Mouse (Mus musculus) gastrocnemius, postnatal 25 days (tissue): Measurements from ENCODE around the gene Zdhhc21. TPM values are rescaled to one million over a fixed set of nuclear protein-coding genes. Genes with fewer than 3 reads are reported as not detected.

Experiments used
- DNase-seq: peaks from one replicate; pipeline ENCODE4 v3.0.0; 2022
- total RNA-seq, 2 experiments: library from RNA; stranded (reverse); gene quantifications; 1 replicate in 1 of 2; 2 replicates in 1 of 2; pipeline ENCODE4 v1.2.3; 2021

The Zdhhc21 gene
- total RNA-seq, 2 experiments from 2014 or later, result 10.8 to 13.1 TPM

DNA sequence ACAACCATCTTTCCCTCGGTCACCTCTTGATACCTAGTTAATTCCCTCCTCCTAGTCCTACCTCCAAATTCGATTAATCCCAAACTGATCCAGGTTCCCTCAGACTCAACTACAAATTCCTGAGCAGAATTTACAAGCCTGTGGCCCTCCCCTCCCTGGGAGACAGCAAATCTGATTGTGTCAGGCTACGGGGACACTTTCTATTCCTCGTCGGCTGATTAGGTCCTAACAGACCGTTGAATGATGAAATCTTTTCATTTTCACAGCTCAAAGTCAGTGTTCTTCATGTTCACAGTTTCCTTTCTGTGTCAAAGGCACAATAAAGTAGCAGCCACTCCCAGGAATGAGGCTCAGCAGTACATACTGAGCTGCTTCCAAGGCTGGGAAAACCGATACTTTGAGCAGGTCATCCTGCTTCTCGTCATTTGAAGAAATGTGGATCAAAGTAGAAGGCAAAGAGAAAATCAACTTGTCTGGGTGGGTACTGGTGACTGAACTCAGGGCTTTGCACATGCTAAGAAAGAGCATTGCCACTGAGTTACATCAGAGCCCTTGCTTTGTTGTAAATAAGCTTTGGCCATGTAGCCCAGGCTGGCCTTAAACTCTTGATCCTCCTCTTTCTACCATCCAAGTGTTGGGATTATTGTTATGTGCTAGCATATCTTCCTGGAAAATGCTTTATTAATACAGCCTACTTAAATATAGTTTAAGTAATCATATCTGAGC is 5.4 kb upstream of the Zdhhc21 start:
- DNase-seq, result no peak

DNA sequence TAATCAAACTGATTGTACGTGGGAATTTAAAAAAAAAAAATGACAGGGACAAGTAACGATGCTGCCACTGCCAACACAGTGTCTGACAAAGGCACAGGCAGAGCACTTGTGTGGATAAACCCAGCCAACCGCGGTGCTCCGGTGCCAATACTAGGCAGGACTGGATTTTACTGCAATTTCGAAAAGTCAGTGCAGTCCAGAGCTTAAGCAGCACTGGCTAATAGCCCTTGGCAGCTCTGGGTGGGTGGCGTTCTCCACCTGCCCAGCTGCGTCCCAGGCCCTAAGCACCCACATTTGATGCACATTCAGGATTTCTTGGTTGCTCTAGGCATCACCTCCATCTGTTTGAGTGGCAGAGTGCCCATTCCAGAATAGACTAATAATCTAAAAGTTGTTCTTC is 3.6 kb upstream of the Zdhhc21 start:
- DNase-seq, result no peak

DNA sequence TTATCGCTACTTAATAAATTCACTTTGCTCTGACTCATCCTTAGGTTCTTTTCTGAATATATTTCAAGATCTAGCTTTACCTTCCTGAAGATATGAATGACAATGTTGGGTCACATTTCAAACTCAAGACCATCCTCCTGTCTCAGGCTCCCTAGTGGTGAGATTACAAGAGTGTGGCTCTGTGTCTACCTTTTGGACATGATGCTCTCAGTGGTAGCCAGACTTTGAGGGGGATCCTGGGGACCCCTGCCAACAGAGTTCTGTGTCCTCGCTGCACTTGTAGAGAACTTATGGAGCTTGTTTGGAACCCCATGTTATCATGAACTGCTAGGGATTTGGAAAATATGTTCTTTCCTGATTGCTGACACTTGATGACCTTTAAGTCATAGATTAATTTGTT is 1.7 kb upstream of the Zdhhc21 start:
- DNase-seq, result no peak

DNA sequence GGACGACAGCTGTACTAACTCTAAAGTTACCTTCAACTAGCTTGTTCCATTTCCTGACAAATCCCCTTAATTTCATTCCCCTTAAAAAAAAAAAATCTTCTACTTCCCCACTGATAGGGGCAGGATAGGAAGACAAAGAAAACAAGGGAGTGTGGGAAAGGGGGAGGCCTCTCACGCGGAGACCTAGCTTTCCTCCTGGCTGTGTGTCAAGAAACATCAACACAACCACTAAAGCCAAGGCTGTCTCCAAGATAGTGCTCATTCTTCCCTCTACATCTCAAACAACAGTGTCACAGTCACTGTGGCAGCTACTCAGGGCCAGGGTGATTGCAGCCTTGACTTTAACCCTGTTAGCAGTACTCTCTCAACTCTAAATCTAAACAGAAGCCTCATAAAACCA is 808 bp upstream of the Zdhhc21 start:
- DNase-seq, result no peak

DNA sequence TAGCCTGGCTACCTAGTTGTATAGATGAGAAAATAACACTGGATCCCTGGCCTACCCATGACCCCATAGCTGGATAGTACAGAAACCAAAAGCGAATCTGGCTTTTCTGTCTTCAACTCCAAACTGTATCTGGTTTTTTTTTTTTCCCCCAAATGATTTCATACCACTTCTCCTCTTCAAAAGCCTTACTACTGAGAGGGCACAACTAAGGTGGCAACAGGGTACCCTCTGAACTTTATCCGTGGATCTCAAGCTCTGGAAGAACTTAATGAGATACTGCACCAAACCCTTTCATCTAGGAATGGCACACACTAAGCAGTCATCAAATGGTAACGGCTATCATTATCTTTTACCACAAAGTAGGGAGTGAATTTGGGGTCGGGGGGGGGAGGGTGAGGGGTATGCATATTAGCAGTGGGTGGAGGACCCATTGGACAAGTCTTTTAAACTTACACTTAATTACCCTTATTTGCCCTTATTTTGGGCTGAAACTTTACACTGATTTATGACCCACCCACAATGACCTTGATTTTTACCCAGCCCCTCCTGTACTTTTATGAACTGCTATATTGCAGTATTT is 1.2 kb downstream of the Zdhhc21 start:
- no peak for DNase-seq

DNA sequence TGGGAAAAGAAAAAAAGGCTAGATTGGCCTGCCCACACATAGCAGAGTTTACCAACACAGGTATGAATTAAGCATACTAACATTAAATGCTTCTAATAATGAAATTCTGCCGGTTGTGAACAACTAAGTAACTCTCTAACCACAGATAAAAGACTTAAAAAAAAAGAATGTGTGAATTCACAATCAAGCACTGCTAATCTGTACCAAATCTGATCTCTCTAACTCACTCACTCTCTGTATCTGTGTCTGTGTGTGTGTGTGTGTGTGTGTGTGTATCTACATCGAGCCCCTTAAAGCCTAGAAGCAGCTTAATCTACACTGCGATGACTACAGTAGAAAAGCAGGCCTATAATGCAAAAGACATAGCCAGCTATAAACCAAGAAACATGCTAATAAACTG is 2.8 kb downstream of the Zdhhc21 start:
- DNase-seq, result no peak

DNA sequence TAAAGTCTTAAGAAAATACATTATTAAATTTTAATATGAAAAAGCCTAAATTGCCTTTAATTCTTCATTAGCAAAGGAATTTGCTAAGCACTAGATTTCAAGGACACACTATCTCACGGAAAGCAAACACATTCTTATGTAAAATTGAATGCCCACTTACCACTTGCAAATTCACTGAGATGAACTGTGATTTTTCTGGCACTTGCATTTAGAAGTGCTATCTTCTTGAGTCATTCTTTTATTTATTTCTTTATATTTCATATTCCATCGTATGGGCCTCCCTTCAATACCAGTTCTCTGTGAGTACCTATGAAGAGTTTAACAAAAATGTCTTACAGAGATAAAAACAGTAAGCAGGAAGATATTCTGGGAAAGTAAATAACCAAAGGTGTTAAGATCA is 5.9 kb downstream of the Zdhhc21 start:
- DNase-seq, result no peak

DNA sequence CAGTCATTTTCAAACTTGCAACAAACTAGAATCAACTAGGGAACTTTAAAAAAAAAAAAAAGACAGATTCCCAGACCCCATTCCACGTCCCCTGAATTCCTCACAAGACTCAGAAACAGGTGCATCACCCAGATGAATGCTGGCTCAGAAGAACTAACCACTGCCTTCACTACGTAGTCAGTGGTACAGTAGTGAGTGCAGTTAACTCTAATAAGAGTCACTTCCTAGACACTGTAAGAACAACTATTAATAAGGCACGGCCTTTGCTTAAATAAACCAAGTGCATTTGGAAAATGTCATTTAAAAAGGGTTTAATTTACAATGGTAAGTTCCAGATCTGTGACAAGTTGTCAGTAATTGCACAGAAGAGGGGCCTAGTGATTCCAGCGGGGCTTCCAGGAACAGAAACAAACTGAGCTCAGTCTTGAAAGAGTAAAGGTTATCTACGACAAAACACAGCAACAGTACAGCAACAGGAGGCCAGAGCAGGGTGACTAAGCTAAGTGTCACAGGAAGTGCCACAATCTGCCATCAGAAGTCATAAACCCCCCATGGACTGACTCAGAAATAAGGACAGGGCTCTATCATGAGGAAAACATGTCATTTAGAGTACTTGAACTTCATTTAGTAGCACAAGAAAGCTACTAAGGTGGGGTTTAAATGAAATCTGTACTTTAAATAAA is 11.1 kb downstream of the Zdhhc21 start:
- no peak for DNase-seq

DNA sequence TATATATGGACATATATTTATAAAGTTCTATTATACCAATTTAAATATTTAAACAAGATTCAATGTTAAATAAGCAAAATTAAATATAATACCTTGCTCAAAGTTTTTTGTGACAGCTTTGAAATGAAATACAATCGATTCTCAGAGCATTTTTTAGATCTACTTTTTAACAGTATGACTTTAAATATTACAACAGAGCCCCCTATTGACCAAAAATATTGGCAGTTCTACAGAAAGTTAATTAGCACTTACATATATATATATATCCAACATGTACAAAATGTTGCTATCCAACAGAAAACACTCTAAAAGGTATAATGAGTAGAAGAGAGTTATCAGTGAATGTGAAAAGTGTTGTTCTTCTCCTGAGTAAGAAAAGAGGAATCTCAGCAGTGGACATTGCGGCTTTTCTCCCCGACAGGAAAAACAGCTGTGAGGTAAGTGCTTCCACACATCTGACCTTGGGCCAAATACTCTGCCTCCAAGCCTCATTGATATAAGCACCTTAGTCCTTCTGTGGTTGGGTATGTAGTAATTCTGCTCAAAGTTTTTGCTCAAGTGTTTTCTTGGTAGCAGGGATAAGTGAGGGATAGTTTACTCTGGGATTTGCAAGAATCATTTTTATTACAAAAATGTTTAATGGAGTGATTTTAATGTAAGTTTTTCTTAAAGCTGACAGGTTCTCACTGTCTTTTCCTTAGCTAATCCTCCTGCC is 22.1 kb downstream of the Zdhhc21 start:
- DNase-seq, result no peak

DNA sequence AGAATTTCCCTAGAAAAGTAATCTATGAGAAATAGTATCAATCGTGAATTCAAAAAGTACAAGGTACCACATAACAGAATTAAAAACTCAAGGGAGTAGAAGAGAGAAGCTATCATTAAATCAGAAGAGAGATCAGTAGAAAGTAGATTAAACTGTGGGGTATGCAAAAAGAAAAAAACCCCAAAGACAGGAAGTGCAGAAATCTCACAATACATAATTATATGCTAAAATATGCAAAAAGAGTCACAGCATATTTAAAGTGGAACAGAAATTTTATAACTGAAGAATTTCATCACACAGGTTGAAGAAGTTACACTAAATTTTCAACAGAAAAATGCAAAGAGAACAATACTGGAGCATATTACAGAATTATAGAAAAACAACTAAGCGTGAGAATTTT is 28.6 kb downstream of the Zdhhc21 start:
- DNase-seq, result no peak

DNA sequence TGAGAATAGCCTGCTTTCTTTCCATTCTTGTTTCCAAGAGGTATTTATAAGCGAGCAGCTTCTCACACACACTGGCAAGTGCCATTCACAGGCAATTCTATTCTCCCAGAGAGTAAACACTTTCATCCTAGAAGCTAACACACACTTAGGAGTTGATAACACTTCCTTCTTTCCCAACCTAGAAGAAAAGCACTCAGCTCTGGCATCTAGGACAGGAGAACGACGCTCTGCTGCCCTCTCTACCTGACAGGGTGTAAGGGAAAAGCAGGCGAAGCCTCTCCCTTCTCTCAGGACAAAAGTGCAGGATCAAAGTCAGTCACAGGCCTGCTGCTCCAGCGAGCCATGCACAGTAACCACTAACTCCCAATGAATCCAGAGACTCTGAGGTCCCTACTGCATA is 30.3 kb downstream of the Zdhhc21 start:
- no peak for DNase-seq

DNA sequence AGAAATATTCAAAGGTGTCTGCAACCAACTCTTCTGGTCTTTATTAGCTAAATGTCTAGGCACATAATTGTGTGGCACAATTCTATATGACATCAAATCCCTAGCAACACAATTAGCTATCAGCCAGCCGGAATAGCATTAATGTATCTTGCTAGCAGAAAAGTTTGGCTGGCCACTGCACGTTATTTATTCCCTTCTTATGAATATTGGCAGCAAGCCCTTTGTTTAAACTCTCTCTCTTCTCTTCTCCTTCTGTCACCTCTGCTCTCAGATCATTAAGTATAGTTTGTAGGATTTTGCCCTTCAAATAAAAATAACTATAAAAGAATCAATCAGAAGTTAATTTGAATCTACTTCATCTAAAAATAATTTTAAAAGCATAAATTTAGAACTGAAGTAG is 32.8 kb downstream of the Zdhhc21 start:
- DNase-seq, result no peak

DNA sequence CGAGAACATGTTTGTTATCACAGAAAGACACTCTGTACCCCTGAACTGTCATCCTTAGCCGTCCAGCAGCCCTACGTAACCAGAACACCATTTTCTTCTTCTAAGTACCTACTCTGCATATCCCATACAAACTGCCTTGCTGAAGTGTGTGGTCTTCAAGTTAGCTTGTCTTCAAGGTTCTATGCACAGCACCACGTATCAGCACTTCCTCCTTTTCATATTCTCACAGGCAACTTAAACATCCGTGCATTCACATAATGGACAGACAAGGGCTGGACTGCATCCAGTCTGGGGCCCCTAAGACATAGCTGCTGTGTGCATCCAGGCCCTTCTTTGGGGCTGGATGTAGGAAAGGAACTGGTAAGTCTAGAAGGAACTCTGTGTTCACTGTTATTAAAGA is 41.9 kb downstream of the Zdhhc21 start:
- DNase-seq, result no peak

DNA sequence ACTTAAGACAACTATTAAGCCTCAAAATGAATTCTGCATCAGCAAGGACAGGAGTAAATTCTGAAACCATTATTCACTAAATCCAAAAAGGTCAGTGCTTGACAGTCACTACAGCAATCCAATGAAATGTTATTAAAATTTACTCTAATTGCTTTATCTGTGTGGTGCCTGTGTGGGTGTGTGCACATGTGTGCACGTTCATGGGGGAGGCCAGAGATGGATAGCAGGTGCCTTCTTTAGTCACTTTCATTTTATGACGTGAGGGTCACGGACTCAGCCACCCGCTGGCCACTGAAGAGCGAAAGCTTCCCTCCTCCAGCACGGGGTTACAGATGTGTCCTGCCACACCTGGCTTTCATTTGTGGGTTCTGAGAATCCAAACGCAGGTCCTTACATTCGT is 43.4 kb downstream of the Zdhhc21 start:
- no peak for DNase-seq

DNA sequence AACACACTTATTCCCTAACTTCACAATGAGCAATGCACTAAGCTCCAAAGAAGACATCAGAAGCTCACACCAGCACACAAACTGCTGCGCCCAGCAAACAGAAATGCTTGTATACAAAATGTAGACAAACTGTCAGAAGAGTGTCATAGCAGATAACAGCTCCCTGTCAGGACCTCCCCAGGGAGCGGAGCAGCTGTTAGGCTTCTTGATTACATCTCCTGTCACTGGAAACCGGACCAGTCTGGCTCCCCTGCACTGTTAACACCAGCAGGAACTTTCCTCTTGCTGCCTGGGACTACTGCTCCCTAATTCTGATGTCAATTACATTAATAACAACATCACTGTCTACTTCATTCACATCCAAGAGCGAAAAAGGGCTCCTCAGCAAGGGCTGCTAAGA is 44.5 kb downstream of the Zdhhc21 start:
- DNase-seq, result no peak

DNA sequence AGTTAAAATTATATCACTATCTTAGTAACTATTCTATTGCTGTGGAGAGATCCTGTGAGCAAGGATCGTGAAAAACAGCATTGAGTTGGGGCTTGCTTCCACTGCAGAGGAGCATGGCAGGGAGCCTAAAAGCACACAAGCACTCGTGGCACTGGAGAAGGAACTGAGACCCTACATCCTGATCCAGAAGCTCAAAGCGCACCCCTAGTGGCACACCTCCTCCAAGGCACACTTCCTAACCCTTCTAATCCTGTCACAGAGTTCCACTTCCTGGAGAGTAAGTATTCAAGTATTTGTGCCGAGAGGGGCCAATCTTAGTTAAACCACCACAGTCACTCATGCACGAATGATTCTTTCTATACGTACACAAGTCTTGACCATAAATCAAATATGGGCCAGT is 46.4 kb downstream of the Zdhhc21 start:
- no peak for DNase-seq

DNA sequence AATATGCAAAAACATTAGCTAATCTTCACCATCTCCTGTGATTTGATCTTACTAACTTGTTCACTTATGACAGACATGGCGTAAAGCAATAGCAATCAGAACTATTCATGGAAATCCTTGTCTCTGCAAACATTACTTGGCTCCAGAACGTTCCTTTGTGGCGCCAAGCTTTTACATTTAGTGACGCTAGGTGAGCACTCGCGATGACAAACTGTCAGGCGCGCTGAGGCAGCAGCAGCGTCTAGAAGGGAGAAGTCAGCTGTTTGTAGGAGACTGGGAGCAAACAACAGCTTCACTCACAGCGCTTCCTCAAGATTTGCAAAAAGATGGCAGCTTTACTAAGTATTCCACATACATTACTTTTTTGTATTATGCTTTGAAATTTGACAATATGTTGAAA is 51.9 kb downstream of the Zdhhc21 start:
- no peak for DNase-seq

DNA sequence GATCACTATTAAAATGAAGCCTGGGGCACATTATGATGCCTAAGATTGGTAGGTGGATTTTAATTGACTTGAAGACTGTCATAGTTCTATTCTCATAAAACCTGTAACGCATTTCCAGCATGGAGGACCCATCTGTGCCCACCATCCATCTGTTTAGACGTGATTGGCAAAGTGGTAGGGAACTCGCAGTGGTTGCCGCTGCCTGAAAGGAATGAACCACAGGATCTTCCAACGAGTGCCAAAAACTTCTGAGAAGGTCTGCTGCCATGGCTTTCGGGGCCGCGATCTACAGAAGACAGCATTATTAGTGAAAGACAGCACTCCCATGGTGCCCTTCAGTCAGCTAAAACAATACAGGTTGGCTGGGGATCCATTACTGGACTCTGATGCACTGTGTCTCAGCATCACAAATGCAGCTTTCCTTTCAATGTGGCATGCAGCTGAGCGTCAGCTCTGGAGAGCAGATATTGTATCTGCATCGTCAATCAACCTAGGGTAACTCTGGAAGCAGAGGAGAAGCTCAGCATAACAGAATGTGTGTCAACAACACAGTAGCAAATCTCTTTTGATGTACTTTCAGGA is 53.5 kb downstream of the Zdhhc21 start:
- no peak for DNase-seq

DNA sequence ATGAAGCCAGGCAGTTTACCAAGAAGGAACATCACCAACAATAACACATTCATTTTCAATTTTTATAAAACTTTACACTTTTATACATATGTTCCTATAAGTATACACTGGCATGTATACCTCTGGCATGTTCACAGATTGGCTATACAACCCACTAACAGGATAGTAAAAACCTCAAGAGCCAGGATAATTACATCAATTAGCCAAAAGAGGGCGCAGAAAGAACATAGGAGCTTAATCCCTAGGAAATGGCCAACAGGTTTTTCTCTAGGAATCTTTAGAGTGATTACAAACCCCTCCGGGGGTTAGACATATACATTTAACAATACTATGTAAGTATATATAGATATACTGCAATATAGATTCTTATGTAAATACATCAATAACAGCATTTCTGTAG is 55.7 kb downstream of the Zdhhc21 start:
- no peak for DNase-seq

DNA sequence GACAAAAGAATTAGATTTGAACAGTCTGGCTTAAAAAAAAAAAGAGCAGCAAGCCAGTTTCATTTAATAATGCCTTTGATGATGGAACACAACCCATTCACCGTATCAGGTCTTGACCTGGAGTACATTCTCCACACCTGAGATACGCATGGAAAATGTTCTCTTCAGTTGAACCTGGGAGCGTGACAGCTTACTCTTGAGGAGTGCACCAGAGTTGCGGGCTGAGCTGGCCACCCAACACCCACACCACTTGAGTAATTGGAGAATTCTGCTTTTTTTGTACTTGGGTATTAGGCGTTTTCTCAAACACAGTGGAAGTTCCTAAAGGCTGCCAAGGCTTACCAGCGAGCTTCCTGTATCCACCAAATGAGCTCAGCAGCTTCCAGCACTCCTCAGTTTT is 66.2 kb downstream of the Zdhhc21 start:
- no peak for DNase-seq

DNA sequence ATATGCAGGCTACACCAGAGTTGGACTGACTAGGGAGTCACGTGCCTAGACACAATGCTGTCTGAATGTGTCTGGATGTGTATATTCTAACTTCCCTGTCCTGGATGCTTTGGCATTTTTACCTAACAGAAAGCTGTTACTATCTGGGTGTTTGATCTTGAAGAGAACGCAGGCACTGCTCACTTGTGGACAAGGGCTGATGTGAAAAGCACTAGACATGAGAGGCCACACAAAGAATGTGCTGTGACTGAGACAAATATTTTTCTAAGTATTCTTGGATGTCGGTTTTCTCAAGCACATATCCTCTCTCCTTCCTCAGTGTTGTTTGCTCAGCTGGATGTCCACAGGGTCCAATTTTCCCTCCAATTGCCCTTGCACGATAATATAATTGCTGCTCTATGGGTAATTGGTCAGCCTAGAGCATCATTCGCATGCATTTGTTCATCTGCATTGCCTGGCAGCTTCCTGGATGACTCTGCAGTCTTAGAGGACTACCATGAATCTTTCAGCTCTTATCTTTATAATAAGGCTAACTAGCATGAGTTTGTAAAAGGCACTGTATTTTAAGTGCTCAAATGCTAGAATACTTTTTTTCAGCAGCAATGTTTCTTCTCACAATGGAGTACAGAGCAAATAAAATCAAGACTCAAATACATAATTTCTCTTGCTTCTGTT is 66.7 kb downstream of the Zdhhc21 start:
- DNase-seq, result no peak

DNA sequence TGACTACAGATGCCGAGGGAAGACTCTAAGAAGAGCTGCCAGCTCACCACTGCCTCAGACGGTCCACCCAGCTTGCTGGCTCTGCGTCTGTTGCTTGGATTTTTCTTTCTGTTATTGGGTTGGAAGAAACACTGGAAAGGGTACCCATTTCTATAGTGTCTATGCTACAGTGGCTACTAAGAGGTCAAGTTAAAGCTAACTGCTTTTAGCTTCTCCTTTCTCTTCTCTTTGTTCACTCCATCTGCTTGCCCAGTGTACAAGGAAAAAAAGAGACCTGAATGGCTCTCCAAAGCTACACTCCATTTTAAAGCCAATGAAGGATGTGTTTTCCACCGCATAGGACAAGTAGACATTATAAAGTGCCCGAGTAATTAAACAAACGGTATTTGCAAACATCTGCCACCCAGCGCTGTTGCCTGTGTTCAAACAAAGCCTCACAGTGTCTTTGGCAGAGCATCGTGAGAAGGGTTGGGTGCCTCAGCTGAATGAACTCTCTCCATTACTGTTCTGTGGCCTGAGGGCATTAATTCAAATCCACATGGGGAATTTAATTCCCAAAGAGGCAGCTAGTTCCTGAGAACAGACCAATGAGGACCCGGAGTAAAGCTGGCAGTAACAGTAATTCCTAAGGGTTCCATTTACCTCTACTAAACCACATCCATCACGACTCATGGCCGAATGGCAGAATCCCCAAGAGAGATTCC is 94.1 kb downstream of the Zdhhc21 start:
- DNase-seq, result no peak
